Mouse (Mus musculus): ENCODE measurements around the gene Arpc1a. TPM values are rescaled to one million over a fixed set of nuclear protein-coding genes. Genes with fewer than 3 reads are reported as not detected.

The Arpc1a gene
- polyA plus RNA-seq (2017; shearing (Covaris generic)) = 75.5 TPM

GRCm38 (mm10) chr5:145083632-145084451 is at the start of gene Arpc1a, which contains the start of gene Kpna7:
Arpc1a (plus strand) TSS chr5:145083830.
Kpna7 (minus strand) TSS chr5:145084030.

GRCm38 (mm10) chr5:145042690-145043089 is 40.9 kb upstream of the Arpc1a start, which contains the start of gene 1700018F24Rik:
1700018F24Rik (plus strand) TSS chr5:145042990.

GRCm38 (mm10) chr5:145114071-145114605 is 30.5 kb downstream of the Arpc1a start, which contains the start of gene Arpc1b:
Arpc1b (plus strand) TSS chr5:145114215.

GRCm38 (mm10) chr5:145139571-145140519 is 56.2 kb downstream of the Arpc1a start, which contains the start of the genes Pdap1 and Bud31:
Pdap1 (minus strand) TSS chr5:145140238.
Bud31 (plus strand) TSS chr5:145140362.

Other genes with a start within 250 kb of the Arpc1a start
- 76.6 TPM for gene Smurf1, start 118.0 kb upstream of the Arpc1a start, polyA plus RNA-seq (2017; shearing (Covaris generic))
- not detected for gene Gm4871, start 51.1 kb upstream of the Arpc1a start, polyA plus RNA-seq (2017; shearing (Covaris generic))
- not detected for gene 1700018F24Rik, start 40.8 kb upstream of the Arpc1a start, polyA plus RNA-seq (2017; shearing (Covaris generic))
- 0.53 TPM for gene Kpna7, start 200 bp downstream of the Arpc1a start, polyA plus RNA-seq (2017; shearing (Covaris generic))
- 1,001 TPM for gene Arpc1b, start 30.4 kb downstream of the Arpc1a start, polyA plus RNA-seq (2017; shearing (Covaris generic))
- 42.4 TPM for gene Pdap1, start 56.4 kb downstream of the Arpc1a start, polyA plus RNA-seq (2017; shearing (Covaris generic))
- gene Bud31, start 56.5 kb downstream of the Arpc1a start, polyA plus RNA-seq (2017; shearing (Covaris generic)) = 251 TPM
- gene Ptcd1, start 83.3 kb downstream of the Arpc1a start, polyA plus RNA-seq (2017; shearing (Covaris generic)) = 19.8 TPM
- gene Cpsf4, start 83.4 kb downstream of the Arpc1a start, polyA plus RNA-seq (2017; shearing (Covaris generic)) = 42.5 TPM
- gene Atp5j2, start 108.2 kb downstream of the Arpc1a start, polyA plus RNA-seq (2017; shearing (Covaris generic)) = 223 TPM
- 77.2 TPM for gene Zkscan14, start 118.0 kb downstream of the Arpc1a start, polyA plus RNA-seq (2017; shearing (Covaris generic))
- 4.8 TPM for gene Zkscan5, start 120.7 kb downstream of the Arpc1a start, polyA plus RNA-seq (2017; shearing (Covaris generic))
- gene Zfp655, start 147.9 kb downstream of the Arpc1a start, polyA plus RNA-seq (2017; shearing (Covaris generic)) = 75.0 TPM
- gene Zscan25, start 196.7 kb downstream of the Arpc1a start, polyA plus RNA-seq (2017; shearing (Covaris generic)) = 2.0 TPM

Data from naive thymus-derived CD4-positive, alpha-beta T cell, adult 5 months (primary cell).